Mouse (Mus musculus): ENCODE results near the gene Slc12a8. TPM values are rescaled to one million over a fixed set of nuclear protein-coding genes. Genes with fewer than 3 reads are reported as not detected.

Slc12a8 gene
- polyA plus RNA-seq, 1 experiment: 1.2 TPM

GRCm38 (mm10) chr16:33666226-33666625 is 149.1 kb downstream of the Slc12a8 start:
- Histone ChIP-seq H3K27ac (ENCODE audit: insufficient read depth, low read length) (no peak overlapping the region), H3K4me3 (ENCODE audit: insufficient read depth, low read length) (no peak overlapping the region), H3K4me1 (ENCODE audit: control insufficient read depth, insufficient read depth, low read length) (peaks cover 4% of the 10 kb centered on the region; the same call in 1 of the 2 replicates)
- TF ChIP-seq POLR2A (IDR thresholded peaks at IDR 0.05; ENCODE audit: extremely low read depth, insufficient read depth, low read length) (no peak), CTCF (IDR thresholded peaks at IDR 0.05; ENCODE audit: extremely low read depth, insufficient read depth, low read length) (no peak)

- Histone ChIP-seq H3K4me3 (ENCODE audit: insufficient read depth, low read length) (no peak overlapping the region), H3K4me1 (ENCODE audit: control insufficient read depth, insufficient read depth, low read length) (peaks cover 4% of the 10 kb centered on the region; the same call in 1 of the 2 replicates), H3K27ac (ENCODE audit: insufficient read depth, low read length) (no peak overlapping the region)
- TF ChIP-seq CTCF (IDR thresholded peaks at IDR 0.05; ENCODE audit: extremely low read depth, insufficient read depth, low read length) (no peak), POLR2A (IDR thresholded peaks at IDR 0.05; ENCODE audit: extremely low read depth, insufficient read depth, low read length) (no peak)
Observed at GRCm38 (mm10) chr16:33666985-33667538, 149.9 kb downstream of the Slc12a8 start.

- TF ChIP-seq POLR2A (IDR thresholded peaks at IDR 0.05; ENCODE audit: extremely low read depth, insufficient read depth, low read length) (no peak), CTCF (IDR thresholded peaks at IDR 0.05; ENCODE audit: extremely low read depth, insufficient read depth, low read length) (no peak)
- H3K4me1 ChIP-seq (ENCODE audit: control insufficient read depth, insufficient read depth, low read length): peaks cover 4% of the 10 kb centered on the region; the same call in 1 of the 2 replicates
- H3K27ac ChIP-seq (ENCODE audit: insufficient read depth, low read length): no peak overlapping the region
- no peak overlapping the region for H3K4me3 ChIP-seq (ENCODE audit: insufficient read depth, low read length)
Observed at GRCm38 (mm10) chr16:33668448-33668847, 151.3 kb downstream of the Slc12a8 start.

- Histone ChIP-seq H3K4me3 (ENCODE audit: insufficient read depth, low read length) (no peak overlapping the region), H3K27ac (ENCODE audit: insufficient read depth, low read length) (no peak overlapping the region), H3K4me1 (ENCODE audit: control insufficient read depth, insufficient read depth, low read length) (peaks cover 4% of the 10 kb centered on the region; the same call in 1 of the 2 replicates)
- TF ChIP-seq CTCF (IDR thresholded peaks at IDR 0.05; ENCODE audit: extremely low read depth, insufficient read depth, low read length) (no peak), POLR2A (IDR thresholded peaks at IDR 0.05; ENCODE audit: extremely low read depth, insufficient read depth, low read length) (no peak)
Observed at GRCm38 (mm10) chr16:33669072-33669471, 151.9 kb downstream of the Slc12a8 start.

- H3K4me1 ChIP-seq (ENCODE audit: control insufficient read depth, insufficient read depth, low read length): peaks cover 4% of the 10 kb centered on the region; the same call in 1 of the 2 replicates
- no peak overlapping the region for H3K4me3 ChIP-seq (ENCODE audit: insufficient read depth, low read length)
- TF ChIP-seq CTCF (IDR thresholded peaks at IDR 0.05; ENCODE audit: extremely low read depth, insufficient read depth, low read length): no peak
- no peak for TF ChIP-seq POLR2A (IDR thresholded peaks at IDR 0.05; ENCODE audit: extremely low read depth, insufficient read depth, low read length)
- no peak overlapping the region for H3K27ac ChIP-seq (ENCODE audit: insufficient read depth, low read length)
Observed at GRCm38 (mm10) chr16:33670340-33670739, 153.2 kb downstream of the Slc12a8 start.

- H3K27ac ChIP-seq (ENCODE audit: insufficient read depth, low read length): no peak overlapping the region
- no peak for TF ChIP-seq CTCF (IDR thresholded peaks at IDR 0.05; ENCODE audit: extremely low read depth, insufficient read depth, low read length)
- TF ChIP-seq POLR2A (IDR thresholded peaks at IDR 0.05; ENCODE audit: extremely low read depth, insufficient read depth, low read length): no peak
- H3K4me1 ChIP-seq (ENCODE audit: control insufficient read depth, insufficient read depth, low read length): peaks cover 4% of the 10 kb centered on the region; the same call in 1 of the 2 replicates
- H3K4me3 ChIP-seq (ENCODE audit: insufficient read depth, low read length): no peak overlapping the region
Observed at GRCm38 (mm10) chr16:33670933-33671332, 153.8 kb downstream of the Slc12a8 start.

GRCm38 (mm10) chr16:33672188-33672587 is 155.1 kb downstream of the Slc12a8 start:
- peaks cover 4% of the 10 kb centered on the region; the same call in 1 of the 2 replicates for H3K4me1 ChIP-seq (ENCODE audit: control insufficient read depth, insufficient read depth, low read length)
- no peak overlapping the region for H3K27ac ChIP-seq (ENCODE audit: insufficient read depth, low read length)
- H3K4me3 ChIP-seq (ENCODE audit: insufficient read depth, low read length): no peak overlapping the region
- TF ChIP-seq CTCF (IDR thresholded peaks at IDR 0.05; ENCODE audit: extremely low read depth, insufficient read depth, low read length) (no peak), POLR2A (IDR thresholded peaks at IDR 0.05; ENCODE audit: extremely low read depth, insufficient read depth, low read length) (no peak)

- TF ChIP-seq POLR2A (IDR thresholded peaks at IDR 0.05; ENCODE audit: extremely low read depth, insufficient read depth, low read length) (no peak), CTCF (IDR thresholded peaks at IDR 0.05; ENCODE audit: extremely low read depth, insufficient read depth, low read length) (no peak)
- peaks cover 4% of the 10 kb centered on the region; the same call in 1 of the 2 replicates for H3K4me1 ChIP-seq (ENCODE audit: control insufficient read depth, insufficient read depth, low read length)
- H3K4me3 ChIP-seq (ENCODE audit: insufficient read depth, low read length): no peak overlapping the region
- H3K27ac ChIP-seq (ENCODE audit: insufficient read depth, low read length): no peak overlapping the region
Observed at GRCm38 (mm10) chr16:33672643-33673042, 155.5 kb downstream of the Slc12a8 start.

- H3K4me3 ChIP-seq (ENCODE audit: insufficient read depth, low read length): no peak overlapping the region
- TF ChIP-seq POLR2A (IDR thresholded peaks at IDR 0.05; ENCODE audit: extremely low read depth, insufficient read depth, low read length) (no peak), CTCF (IDR thresholded peaks at IDR 0.05; ENCODE audit: extremely low read depth, insufficient read depth, low read length) (no peak)
- peaks cover 4% of the 10 kb centered on the region; the same call in 1 of the 2 replicates for H3K4me1 ChIP-seq (ENCODE audit: control insufficient read depth, insufficient read depth, low read length)
- H3K27ac ChIP-seq (ENCODE audit: insufficient read depth, low read length): no peak overlapping the region
Observed at GRCm38 (mm10) chr16:33673530-33674109, 156.5 kb downstream of the Slc12a8 start.

Measured in cortical plate, adult 2 months (tissue).